Mouse (Mus musculus): ENCODE measurements around the gene Olfr533. TPM values are rescaled to one million over a fixed set of nuclear protein-coding genes. Genes with fewer than 3 reads are reported as not detected.
"Not testable (repeated sequence)": the region's sequence is repeated elsewhere in the genome, so short reads cannot be mapped to it uniquely, and the experiment has no call there.

Gene Olfr533
- polyA plus RNA-seq, 1 experiment from 2014 or later = not detected

DNA sequence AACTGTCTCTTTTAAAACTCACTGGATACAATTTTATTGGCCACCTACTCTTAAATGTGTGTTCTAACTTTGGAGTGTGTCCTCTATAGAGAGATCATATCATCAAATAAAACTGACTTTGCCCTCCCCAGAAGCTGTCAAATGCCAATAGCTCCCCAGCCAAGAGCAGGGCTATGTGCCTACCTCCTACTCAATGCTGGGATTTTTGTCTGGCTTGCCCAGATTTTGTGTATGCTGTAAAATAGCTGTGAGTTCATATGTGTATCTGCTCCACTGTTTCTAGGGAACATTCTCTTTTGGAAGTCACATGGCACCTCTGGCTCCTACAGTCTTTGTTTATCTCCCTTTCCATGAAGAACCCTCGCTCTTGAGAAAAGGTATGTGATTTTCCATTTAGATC is 25.8 kb downstream of the Olfr533 start:
- Histone ChIP-seq H3K4me2 (replicated peaks; ENCODE audit: low read depth) (no peak overlapping the region), H3K4me1 (replicated peaks; ENCODE audit: control insufficient read depth, insufficient read depth) (no peaks in the 10 kb centered on the region), H3K27me3 (ENCODE audit: control insufficient read depth, insufficient read depth, low read length) (no peaks in the 10 kb centered on the region), H3K9me3 (ENCODE audit: control insufficient read depth, low read length) (no peaks in the 10 kb centered on the region), H3K27ac (replicated peaks) (no peak overlapping the region), H3K36me3 (ENCODE audit: control insufficient read depth, insufficient read depth, low read length) (no peaks in the 10 kb centered on the region), H3K9ac (ENCODE audit: low read length) (no peak overlapping the region), H3K4me3 (ENCODE audit: low read depth, low read length) (no peak overlapping the region)
- ATAC-seq (ENCODE audit: low FRiP score, low TSS enrichment) = no peak
- WGBS = 79% methylated on average over 1 of the region's 1 CpGs
- no peak for DNase-seq (ENCODE audit: low spot score)
- TF ChIP-seq EP300 (optimal IDR thresholded peaks at IDR 0.05) = no peak
- no peak for TF ChIP-seq CTCF (IDR thresholded peaks at IDR 0.05; ENCODE audit: low read depth)

DNA sequence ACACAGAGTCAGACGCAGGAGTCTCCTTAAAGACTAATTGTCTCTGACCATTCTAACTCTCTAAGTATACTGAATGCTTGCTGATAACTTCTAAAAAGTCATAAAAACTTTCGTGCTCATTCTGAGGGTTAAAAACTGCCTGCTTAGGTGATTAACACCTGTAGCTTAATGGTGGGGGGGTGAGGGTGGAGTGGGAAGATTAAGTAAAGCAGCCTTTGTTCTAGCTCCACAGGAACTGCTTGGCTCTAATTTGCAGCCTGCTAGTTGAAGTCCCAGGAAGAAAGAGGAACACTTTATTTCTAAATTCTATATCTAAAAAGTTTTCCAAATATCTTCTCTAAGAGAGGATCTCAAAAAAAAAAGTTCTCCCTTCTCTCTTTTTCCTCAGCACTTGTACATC is 31.1 kb downstream of the Olfr533 start:
- no peaks in the 10 kb centered on the region for H3K9me3 ChIP-seq (ENCODE audit: control insufficient read depth, low read length)
- no peak overlapping the region for H3K4me3 ChIP-seq (ENCODE audit: low read depth, low read length)
- no peak overlapping the region for H3K4me2 ChIP-seq (replicated peaks; ENCODE audit: low read depth)
- no peak overlapping the region for H3K27ac ChIP-seq (replicated peaks)
- no peak overlapping the region for H3K9ac ChIP-seq (ENCODE audit: low read length)
- ATAC-seq (ENCODE audit: low FRiP score, low TSS enrichment) (no peak), DNase-seq (ENCODE audit: low spot score) (no peak)
- TF ChIP-seq EP300 (optimal IDR thresholded peaks at IDR 0.05) (no peak), CTCF (IDR thresholded peaks at IDR 0.05; ENCODE audit: low read depth) (no peak)
- H3K36me3 ChIP-seq (ENCODE audit: control insufficient read depth, insufficient read depth, low read length) = no peaks in the 10 kb centered on the region
- H3K27me3 ChIP-seq (ENCODE audit: control insufficient read depth, insufficient read depth, low read length) = no peaks in the 10 kb centered on the region
- H3K4me1 ChIP-seq (replicated peaks; ENCODE audit: control insufficient read depth, insufficient read depth) = no peaks in the 10 kb centered on the region
- WGBS = 33% methylated on average over 2 of the region's 2 CpGs

DNA sequence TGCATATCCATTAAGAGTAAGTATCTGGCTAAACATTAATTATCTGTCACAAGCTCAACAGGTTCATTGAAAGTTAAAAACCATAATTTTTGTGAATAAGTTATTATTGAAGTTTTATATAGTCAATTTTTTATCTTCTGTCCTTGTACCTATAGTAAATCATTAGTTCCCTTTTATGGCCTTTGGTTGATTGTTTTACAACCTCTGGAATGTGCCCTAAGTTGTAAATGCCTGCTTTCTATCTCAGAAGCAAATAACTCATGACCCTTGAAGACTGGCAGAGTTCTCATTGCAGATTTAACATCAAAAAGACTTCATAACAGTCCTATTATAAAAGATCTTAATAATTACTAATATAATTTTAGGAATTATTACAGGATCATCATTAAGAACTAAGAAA is 31.5 kb downstream of the Olfr533 start:
- Histone ChIP-seq H3K27ac (replicated peaks) (no peak overlapping the region), H3K27me3 (ENCODE audit: control insufficient read depth, insufficient read depth, low read length) (no peaks in the 10 kb centered on the region), H3K4me1 (replicated peaks; ENCODE audit: control insufficient read depth, insufficient read depth) (no peaks in the 10 kb centered on the region), H3K9ac (ENCODE audit: low read length) (no peak overlapping the region), H3K9me3 (ENCODE audit: control insufficient read depth, low read length) (no peaks in the 10 kb centered on the region), H3K4me2 (replicated peaks; ENCODE audit: low read depth) (no peak overlapping the region), H3K36me3 (ENCODE audit: control insufficient read depth, insufficient read depth, low read length) (no peaks in the 10 kb centered on the region), H3K4me3 (ENCODE audit: low read depth, low read length) (no peak overlapping the region)
- no peak for DNase-seq (ENCODE audit: low spot score)
- ATAC-seq (ENCODE audit: low FRiP score, low TSS enrichment) = no peak
- no peak for TF ChIP-seq EP300 (optimal IDR thresholded peaks at IDR 0.05)
- no peak for TF ChIP-seq CTCF (IDR thresholded peaks at IDR 0.05; ENCODE audit: low read depth)

DNA sequence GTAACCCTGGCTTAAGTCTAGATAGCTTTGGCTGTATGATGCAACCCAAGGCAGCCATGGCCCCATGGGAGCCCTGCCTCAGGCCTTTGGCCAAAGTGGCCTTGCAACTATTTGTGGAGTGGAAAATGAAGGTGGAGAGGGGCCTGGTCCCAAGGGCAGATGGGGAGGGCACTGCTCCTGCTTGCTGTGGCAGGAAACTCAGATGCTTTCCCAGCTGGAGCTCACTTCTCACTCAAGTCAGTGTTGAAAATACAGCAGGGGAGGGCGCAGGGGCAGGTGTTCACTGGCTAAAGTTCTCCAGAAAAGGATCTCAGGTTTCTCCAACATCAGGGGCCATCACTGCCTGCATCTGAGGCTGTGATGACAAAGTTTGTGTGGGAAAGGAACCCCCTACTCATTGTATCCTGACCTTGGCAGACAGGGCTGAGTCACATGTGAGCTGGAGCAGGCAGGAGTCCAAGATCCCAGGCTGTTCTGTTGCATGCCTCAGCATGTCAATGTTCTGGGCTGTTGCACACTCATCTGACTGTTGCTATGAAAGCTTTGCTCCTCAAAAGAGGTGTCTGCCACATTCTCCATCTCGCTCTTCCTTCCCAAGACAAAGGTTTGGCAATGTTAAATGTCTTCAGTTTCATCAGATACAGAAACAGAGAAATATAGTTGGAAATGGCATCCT is 44.3 kb downstream of the Olfr533 start, which contains the start of gene Olfr536:
Gene Olfr536 (minus strand): TSS at position 51 of the 676 bp plus-strand sequence.
- not testable (repeated sequence) for H3K4me2 ChIP-seq (replicated peaks; ENCODE audit: low read depth); ATAC-seq (ENCODE audit: low FRiP score, low TSS enrichment); H3K4me3 ChIP-seq (ENCODE audit: low read depth, low read length); DNase-seq (ENCODE audit: low spot score); H3K27ac ChIP-seq (replicated peaks); H3K9me3 ChIP-seq (ENCODE audit: control insufficient read depth, low read length); H3K9ac ChIP-seq (ENCODE audit: low read length); H3K36me3 ChIP-seq (ENCODE audit: control insufficient read depth, insufficient read depth, low read length); H3K4me1 ChIP-seq (replicated peaks; ENCODE audit: control insufficient read depth, insufficient read depth); H3K27me3 ChIP-seq (ENCODE audit: control insufficient read depth, insufficient read depth, low read length)
- WGBS = 60% methylated on average over 1 of the region's 2 CpGs

Other genes with a start within 250 kb of the Olfr533 start
- gene Cd163l1, start 245.1 kb upstream of the Olfr533 start, polyA plus RNA-seq (2015; fragmentation: Nextera tagmentation; extraction: Ambion mirVana) = 0.11 TPM in 2 replicates
- not detected in 2 replicates for gene 5830411N06Rik, start 216.1 kb upstream of the Olfr533 start, polyA plus RNA-seq (2015; fragmentation: Nextera tagmentation; extraction: Ambion mirVana)
- gene Olfr525, start 142.5 kb upstream of the Olfr533 start, polyA plus RNA-seq (2015; fragmentation: Nextera tagmentation; extraction: Ambion mirVana) = 0.02 TPM in 1 of 2 replicates, not detected in the other
- gene Olfr527, start 129.4 kb upstream of the Olfr533 start, polyA plus RNA-seq (2015; fragmentation: Nextera tagmentation; extraction: Ambion mirVana) = not detected in 2 replicates
- not detected in 2 replicates for gene Olfr60, start 101.7 kb upstream of the Olfr533 start, polyA plus RNA-seq (2015; fragmentation: Nextera tagmentation; extraction: Ambion mirVana)
- not detected in 2 replicates for gene Olfr530, start 87.0 kb upstream of the Olfr533 start, polyA plus RNA-seq (2015; fragmentation: Nextera tagmentation; extraction: Ambion mirVana)
- 0.04 TPM in 1 of 2 replicates, not detected in the other for gene Olfr531, start 60.5 kb upstream of the Olfr533 start, polyA plus RNA-seq (2015; fragmentation: Nextera tagmentation; extraction: Ambion mirVana)
- gene Olfr532, start 41.7 kb upstream of the Olfr533 start, polyA plus RNA-seq (2015; fragmentation: Nextera tagmentation; extraction: Ambion mirVana) = 0.07 TPM in 1 of 2 replicates, not detected in the other
- gene Olfr535, start 20.8 kb downstream of the Olfr533 start, polyA plus RNA-seq (2015; fragmentation: Nextera tagmentation; extraction: Ambion mirVana) = not detected in 2 replicates
- not detected in 2 replicates for gene Olfr536, start 44.0 kb downstream of the Olfr533 start, polyA plus RNA-seq (2015; fragmentation: Nextera tagmentation; extraction: Ambion mirVana)
- not detected in 2 replicates for gene Olfr538, start 104.5 kb downstream of the Olfr533 start, polyA plus RNA-seq (2015; fragmentation: Nextera tagmentation; extraction: Ambion mirVana)
- gene Olfr46, start 137.9 kb downstream of the Olfr533 start, polyA plus RNA-seq (2015; fragmentation: Nextera tagmentation; extraction: Ambion mirVana) = 0.02 TPM in 1 of 2 replicates, not detected in the other
- not detected in 2 replicates for gene Olfr61, start 165.6 kb downstream of the Olfr533 start, polyA plus RNA-seq (2015; fragmentation: Nextera tagmentation; extraction: Ambion mirVana)
- not detected in 2 replicates for gene Olfr53, start 183.1 kb downstream of the Olfr533 start, polyA plus RNA-seq (2015; fragmentation: Nextera tagmentation; extraction: Ambion mirVana)
- 0.01 TPM in 1 of 2 replicates, not detected in the other for gene Olfr539, start 196.6 kb downstream of the Olfr533 start, polyA plus RNA-seq (2015; fragmentation: Nextera tagmentation; extraction: Ambion mirVana)
- gene Olfr45, start 218.6 kb downstream of the Olfr533 start, polyA plus RNA-seq (2015; fragmentation: Nextera tagmentation; extraction: Ambion mirVana) = not detected in 2 replicates
- gene Olfr541, start 233.9 kb downstream of the Olfr533 start, polyA plus RNA-seq (2015; fragmentation: Nextera tagmentation; extraction: Ambion mirVana) = not detected in 2 replicates

Data from stomach, postnatal 0 days (tissue).